In genomic region chr2:180967010-180967763, GRCm38 (mm10) we compare ENCODE assay signal across 8 mouse cellular contexts. TPM values are rescaled to one million over a fixed set of nuclear protein-coding genes. Genes with fewer than 3 reads are reported as not detected.
DNase-seq lines count a peak whose midpoint lies in the region; ATAC-seq and TF ChIP-seq lines count a peak whose summit lies in the region.

Gene Arfgap1 (plus strand): TSS chr2:180967225.

- peak within 1 kb of the TSS; percentile 80 for H3ac ChIP-seq in C2C12 (ENCODE audit: control insufficient read depth, insufficient read length, low read depth)

- H3K36me3 ChIP-seq in C2C12 (ENCODE audit: control insufficient read depth, insufficient read depth): peaks cover 28% of the 10 kb centered on the region
- H3K36me3 ChIP-seq in heart, embryonic 12.5 days: peaks cover 32% of the 10 kb centered on the region
- H3K36me3 ChIP-seq in kidney, postnatal 0 days (ENCODE audit: insufficient read depth, low read length): peaks cover 17% of the 10 kb centered on the region
- peaks cover 16% of the 10 kb centered on the region for H3K36me3 ChIP-seq in liver, embryonic 11.5 days (ENCODE audit: control insufficient read depth, insufficient read depth, low read length)
- peaks cover 28% of the 10 kb centered on the region for H3K36me3 ChIP-seq in stomach, embryonic 14.5 days (ENCODE audit: control insufficient read depth, insufficient read depth, low read length)

- peak; percentile 81 for DNase-seq in brain, embryonic 18.5 days (ENCODE audit: low read depth, low spot score)
- DNase-seq in kidney, postnatal 0 days (ENCODE audit: low spot score): peak; percentile 95
- peak; percentile 88 for DNase-seq in liver, embryonic 11.5 days (ENCODE audit: low spot score)
- peak; percentile 91 for DNase-seq in naive thymus-derived CD4-positive, alpha-beta T cell, adult 2 months (ENCODE audit: low read depth)

- ATAC-seq in erythroid progenitor cell, adult 5-6 weeks (replicated peaks; ENCODE audit: low FRiP score, poor library complexity, severe bottlenecking): peak; percentile 95
- ATAC-seq in heart, embryonic 12.5 days (ENCODE audit: insufficient number of reproducible peaks, low FRiP score): peak; percentile 92
- ATAC-seq in kidney, postnatal 0 days (replicated peaks; ENCODE audit: low FRiP score, low read depth): peak; percentile 91
- peak; percentile 93 for ATAC-seq in liver, embryonic 11.5 days (replicated peaks; ENCODE audit: low FRiP score)
- ATAC-seq in stomach, embryonic 14.5 days (ENCODE audit: insufficient number of reproducible peaks, insufficient read depth, low FRiP score, low read depth): peak; percentile 87

- H3K4me1 ChIP-seq in heart, embryonic 12.5 days (replicated peaks): peaks cover 40% of the 10 kb centered on the region
- H3K4me1 ChIP-seq in kidney, postnatal 0 days (replicated peaks; ENCODE audit: insufficient read depth, low read length): peaks cover 16% of the 10 kb centered on the region
- H3K4me1 ChIP-seq in liver, embryonic 11.5 days (replicated peaks; ENCODE audit: control insufficient read depth, insufficient read depth, low read length): peaks cover 21% of the 10 kb centered on the region
- H3K4me1 ChIP-seq in stomach, embryonic 14.5 days (ENCODE audit: control insufficient read depth, insufficient read depth, low read length): peaks cover 9% of the 10 kb centered on the region; the same call in 1 of the 2 replicates

- peak within 1 kb of the TSS; percentile 87 for H3K27ac ChIP-seq in heart, embryonic 12.5 days (ENCODE audit: poor library complexity, severe bottlenecking)
- peak within 1 kb of the TSS; percentile 93 for H3K27ac ChIP-seq in kidney, postnatal 0 days
- H3K27ac ChIP-seq in liver, embryonic 11.5 days (ENCODE audit: low read depth, low read length): peak within 1 kb of the TSS; percentile 91
- peak within 1 kb of the TSS; percentile 87 for H3K27ac ChIP-seq in stomach, embryonic 14.5 days (ENCODE audit: low read length)

- H3K79me2 ChIP-seq in C2C12 (ENCODE audit: control insufficient read depth, insufficient read depth): peaks cover 40% of the 10 kb centered on the region

- under 1% methylated on average over 57 of the region's 57 CpGs for WGBS in heart, embryonic 12.5 days
- WGBS in kidney, postnatal 0 days: under 1% methylated on average over 57 of the region's 57 CpGs
- under 1% methylated on average over 57 of the region's 57 CpGs for WGBS in liver, embryonic 11.5 days
- under 1% methylated on average over 57 of the region's 57 CpGs for WGBS in stomach, embryonic 14.5 days

- H3K79me3 ChIP-seq in C2C12 (ENCODE audit: low read depth): peaks cover 33% of the 10 kb centered on the region

- peak within 1 kb of the TSS; percentile 95 for H3K4me3 ChIP-seq in C2C12 (ENCODE audit: insufficient read depth, poor library complexity, severe bottlenecking)
- peak within 1 kb of the TSS; percentile 92 for H3K4me3 ChIP-seq in heart, embryonic 12.5 days
- H3K4me3 ChIP-seq in kidney, postnatal 0 days (replicated peaks; ENCODE audit: low read depth, low read length): peak within 1 kb of the TSS; percentile 76
- peak within 1 kb of the TSS; percentile 86 for H3K4me3 ChIP-seq in liver, embryonic 11.5 days (ENCODE audit: low read depth, low read length)
- peak within 1 kb of the TSS; percentile 97 for H3K4me3 ChIP-seq in stomach, embryonic 14.5 days (ENCODE audit: low read depth, low read length)

- no peak for TF ChIP-seq CTCF in C2C12 (IDR thresholded peaks at IDR 0.05; ENCODE audit: control insufficient read depth, insufficient read depth, insufficient read length)
- TF ChIP-seq CTCF in kidney, postnatal 0 days (IDR thresholded peaks at IDR 0.05; ENCODE audit: low read depth): no peak; the same call in none of the 2 replicates

- H3K9me3 ChIP-seq in heart, embryonic 12.5 days (replicated peaks): no peaks in the 10 kb centered on the region
- no peaks in the 10 kb centered on the region for H3K9me3 ChIP-seq in kidney, postnatal 0 days (replicated peaks; ENCODE audit: low read length)
- no peaks in the 10 kb centered on the region for H3K9me3 ChIP-seq in liver, embryonic 11.5 days (ENCODE audit: control insufficient read depth, low read length)
- no peaks in the 10 kb centered on the region for H3K9me3 ChIP-seq in stomach, embryonic 14.5 days (ENCODE audit: control insufficient read depth, low read depth, low read length)

- H3K9ac ChIP-seq in heart, embryonic 12.5 days: peak within 1 kb of the TSS; percentile 98
- H3K9ac ChIP-seq in kidney, postnatal 0 days (ENCODE audit: low read depth, low read length): peak within 1 kb of the TSS; percentile 85
- peak within 1 kb of the TSS; percentile 85 for H3K9ac ChIP-seq in liver, embryonic 11.5 days (ENCODE audit: low read depth, low read length)
- H3K9ac ChIP-seq in stomach, embryonic 14.5 days (replicated peaks; ENCODE audit: low read depth, low read length): peak within 1 kb of the TSS; percentile 95

- peak within 1 kb of the TSS; percentile 78 for H3K4me2 ChIP-seq in heart, embryonic 12.5 days
- peak within 1 kb of the TSS; percentile 67 for H3K4me2 ChIP-seq in kidney, postnatal 0 days (ENCODE audit: low read length)
- H3K4me2 ChIP-seq in liver, embryonic 11.5 days: peak within 1 kb of the TSS; percentile 81
- peak within 1 kb of the TSS; percentile 86 for H3K4me2 ChIP-seq in stomach, embryonic 14.5 days (replicated peaks; ENCODE audit: low read depth, low read length)

- no peaks in the 10 kb centered on the region for H3K27me3 ChIP-seq in C2C12 (ENCODE audit: control insufficient read depth, insufficient read depth, insufficient read length)
- H3K27me3 ChIP-seq in heart, embryonic 12.5 days (replicated peaks): no peaks in the 10 kb centered on the region
- no peaks in the 10 kb centered on the region for H3K27me3 ChIP-seq in kidney, postnatal 0 days (ENCODE audit: insufficient read depth, low read length)
- no peaks in the 10 kb centered on the region for H3K27me3 ChIP-seq in liver, embryonic 11.5 days (replicated peaks; ENCODE audit: control insufficient read depth, insufficient read depth, low read length)
- no peaks in the 10 kb centered on the region for H3K27me3 ChIP-seq in stomach, embryonic 14.5 days (ENCODE audit: control insufficient read depth, insufficient read depth, low read length)

TF ChIP-seq in C2C12, 6 proteins besides CTCF, POLR2A, EP300 and RAD21:
- TF ChIP-seq MYOG (IDR thresholded peaks at IDR 0.05; ENCODE audit: control insufficient read depth, extremely low read depth, insufficient read length) (no peak), MAX (IDR thresholded peaks at IDR 0.05) (peak; percentile 55)
TF ChIP-seq in C2C12: peak in this region for 1.

RNA-seq across cellular contexts. Expression of gene Arfgap1, which starts in this region (rescaled TPM):
- polyA plus RNA-seq in C2C12 (2012; fragmentation: generic; extraction: Trizol): 46.6 TPM
- 12.3 and 24.7 TPM in 2 replicates for total RNA-seq in erythroid progenitor cell, adult 5-6 weeks (2015; ENCODE audit: low replicate concordance)
- total RNA-seq in erythroid progenitor cell, adult 5-6 weeks (2017; ENCODE audit: low replicate concordance): 23.5 and 32.6 TPM in 2 replicates
- 87.0 and 88.0 TPM in 2 replicates for polyA plus RNA-seq in heart, embryonic 12.5 days (2016; fragmentation: Nextera tagmentation; extraction: Ambion mirVana)
- polyA plus RNA-seq in kidney, postnatal 0 days (2015; fragmentation: Nextera tagmentation; extraction: Ambion mirVana): 55.7 and 65.9 TPM in 2 replicates
- polyA plus RNA-seq in liver, embryonic 11.5 days (2014; fragmentation: Nextera tagmentation; extraction: Ambion mirVana): 57.6 and 62.4 TPM in 2 replicates
- 90.4 and 95.0 TPM in 2 replicates for polyA plus RNA-seq in stomach, embryonic 14.5 days (2014; fragmentation: Nextera tagmentation; extraction: Ambion mirVana)

Comparison
In these comparisons a context has a peak if more than half of its experiments do, and no peak if none do; other contexts are left out.
1. Peak in every context shown above with its lines: DNase-seq, ATAC-seq, H3K4me3 ChIP-seq and H3K27ac ChIP-seq.